Mouse (Mus musculus) testis, adult 2 months (tissue): Measurements from ENCODE around the gene Cttn.

Source experiments
- CTCF ChIP-seq: fragments of 200-500 bp; IDR thresholded peaks from 2 replicates; pipeline ENCODE4 v1.5.1; 2012; ENCODE audit warnings: low read depth, mild to moderate bottlenecking, inconsistent platforms, low read length, moderate library complexity; ENCODE audit not compliant: control insufficient read depth, insufficient read depth, insufficient replicate concordance
- POLR2A ChIP-seq: fragments of 200-500 bp; IDR thresholded peaks from 2 replicates; pipeline ENCODE4 v1.6.1; 2012; ENCODE audit warnings: low read depth, mild to moderate bottlenecking, inconsistent platforms, low read length, moderate library complexity; ENCODE audit not compliant: control insufficient read depth

DNA sequence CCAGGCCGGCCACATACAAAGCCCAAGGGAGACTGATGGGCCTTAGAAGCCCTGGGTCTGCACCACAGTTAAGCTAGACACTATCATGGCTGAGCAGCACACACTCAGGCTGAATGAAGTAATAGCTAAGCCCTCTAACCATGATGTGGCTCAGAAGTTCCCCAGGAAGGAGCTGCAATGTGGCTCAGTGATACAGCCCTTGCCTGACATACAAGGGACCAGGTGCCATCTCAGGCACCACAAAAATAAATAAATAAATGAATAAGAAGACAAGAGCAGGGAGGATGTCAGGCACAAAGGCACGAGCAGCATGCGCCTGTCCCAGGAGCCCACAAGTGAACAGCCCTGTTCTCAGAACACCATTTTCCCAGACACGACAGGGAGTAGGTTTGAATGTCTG lies 28.8 kb downstream of the Cttn start:
- no peak for TF ChIP-seq CTCF
- TF ChIP-seq POLR2A = no peak
